Mouse (Mus musculus): Measurements from ENCODE around the gene Atl3.

- no peak for TF ChIP-seq USF1 (IDR thresholded peaks at IDR 0.05; ENCODE audit: low read depth)
- no peak for TF ChIP-seq CTCF (IDR thresholded peaks at IDR 0.05; ENCODE audit: control insufficient read depth, insufficient read depth, insufficient read length)
- TF ChIP-seq MYOG (IDR thresholded peaks at IDR 0.05; ENCODE audit: control insufficient read depth, extremely low read depth, insufficient read length): no peak
- TF ChIP-seq MAX (IDR thresholded peaks at IDR 0.05): no peak
- TF ChIP-seq CEBPB (IDR thresholded peaks at IDR 0.05; ENCODE audit: low read depth): no peak
Measured at GRCm38 (mm10) chr19:7459370-7459769, 34.5 kb upstream of the Atl3 start.

Measured in C2C12 (cell line).